Mouse (Mus musculus) heart, embryonic 10.5 days (tissue): ENCODE data around the gene Serpinb9f. TPM values are rescaled to one million over a fixed set of nuclear protein-coding genes. Genes with fewer than 3 reads are reported as not detected.
"Not testable (repeated sequence)": the region's sequence is repeated elsewhere in the genome, so short reads cannot be mapped to it uniquely, and the experiment has no call there.

Experiments used
- DNase-seq: peaks from one replicate; pipeline ENCODE4 v3.0.0-alpha.2; 2017; ENCODE audit warnings: low spot score
- H3K27ac ChIP-seq: fragments of 300-500 bp; sonication (generic); 2 replicates; pipeline ENCODE4 v1.5.1; 2016; ENCODE audit warnings: mild to moderate bottlenecking
- H3K27me3 ChIP-seq: fragments of 300-500 bp; sonication (generic); 2 replicates; pipeline ENCODE4 v1.6.1; 2016; ENCODE audit warnings: mild to moderate bottlenecking; ENCODE audit not compliant: poor library complexity, insufficient read depth, severe bottlenecking
- H3K36me3 ChIP-seq: fragments of 300-500 bp; sonication (generic); 2 replicates; pipeline ENCODE4 v1.6.1; 2016; ENCODE audit warnings: mild to moderate bottlenecking, moderate library complexity
- H3K4me1 ChIP-seq: fragments of 300-500 bp; sonication (generic); 2 replicates; pipeline ENCODE4 v1.6.1; 2016; ENCODE audit warnings: mild to moderate bottlenecking
- H3K4me3 ChIP-seq: fragments of 300-500 bp; sonication (generic); 2 replicates; pipeline ENCODE4 v1.5.1; 2016; ENCODE audit warnings: mild to moderate bottlenecking, moderate library complexity
- H3K9me3 ChIP-seq: fragments of 300-500 bp; sonication (generic); 2 replicates; pipeline ENCODE4 v1.6.1; 2016; ENCODE audit warnings: mild to moderate bottlenecking, moderate library complexity
- WGBS: fragments of 180-500 bp; shearing (Covaris S2); methylation state at CpG from one replicate; pipeline ENCODE4 v1.1.7; 2016; 5-methylcytosine and 5-hydroxymethylcytosine counted together
- polyA plus RNA-seq: library from polyadenylated mRNA; unstranded; fragments of >200 nt; fragmentation: Nextera tagmentation; extraction: Ambion mirVana; gene quantifications from 2 replicates; pipeline ENCODE4 v1.2.1, GENCODE M21; 2016

Gene Serpinb9f
- not detected in 2 replicates for polyA plus RNA-seq

DNA sequence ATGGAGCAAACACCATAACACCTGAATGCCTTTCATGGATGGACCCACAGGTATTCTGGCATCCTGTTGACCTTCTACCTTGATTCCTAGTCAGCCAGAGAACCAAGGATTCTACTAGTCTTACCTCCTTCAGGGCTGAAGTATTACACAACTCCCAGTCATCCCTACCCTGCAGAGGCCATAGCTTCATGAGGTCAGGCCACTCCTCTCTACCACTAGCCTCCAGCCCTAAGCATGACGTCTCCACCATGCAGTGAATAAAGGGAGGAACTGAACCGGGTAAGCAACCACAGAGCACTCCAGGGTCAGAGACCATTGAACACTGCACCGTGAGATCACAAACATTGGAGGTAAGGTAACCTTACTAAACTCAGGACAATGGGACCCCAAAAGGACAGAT is at the start of gene Serpinb9f:
Gene Serpinb9f (plus strand): TSS at position 301 of the 400 bp plus-strand sequence.
- 74% methylated on average over 3 of the region's 3 CpGs for WGBS
- not testable (repeated sequence) for H3K4me3 ChIP-seq, H3K27ac ChIP-seq, H3K36me3 ChIP-seq, H3K27me3 ChIP-seq, H3K9me3 ChIP-seq, H3K4me1 ChIP-seq, DNase-seq

DNA sequence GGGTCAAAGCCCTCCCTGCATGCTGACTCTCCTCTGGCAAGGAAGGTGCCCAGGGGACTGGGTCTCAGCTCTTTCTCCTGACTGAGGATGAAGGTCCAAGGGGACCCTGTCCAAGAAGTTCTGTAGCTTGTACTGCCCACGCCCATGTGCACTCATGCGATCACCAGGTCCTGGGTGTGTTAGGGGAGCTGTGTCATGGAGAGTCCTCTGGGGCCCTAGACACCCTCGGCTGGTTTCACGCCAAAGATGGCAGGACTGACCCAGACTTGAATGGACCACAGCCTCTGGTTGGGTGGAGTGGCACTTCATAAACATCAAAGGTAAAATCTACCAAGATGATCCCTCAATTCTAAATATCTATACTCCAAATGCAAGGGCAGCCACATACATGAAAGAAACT is 15.2 kb upstream of the Serpinb9f start:
- peak; percentile 72 for DNase-seq
- H3K27me3 ChIP-seq, H3K36me3 ChIP-seq, H3K27ac ChIP-seq, H3K4me3 ChIP-seq, H3K9me3 ChIP-seq, H3K4me1 ChIP-seq: not testable (repeated sequence)
- WGBS = 70% methylated on average over 4 of the region's 4 CpGs

DNA sequence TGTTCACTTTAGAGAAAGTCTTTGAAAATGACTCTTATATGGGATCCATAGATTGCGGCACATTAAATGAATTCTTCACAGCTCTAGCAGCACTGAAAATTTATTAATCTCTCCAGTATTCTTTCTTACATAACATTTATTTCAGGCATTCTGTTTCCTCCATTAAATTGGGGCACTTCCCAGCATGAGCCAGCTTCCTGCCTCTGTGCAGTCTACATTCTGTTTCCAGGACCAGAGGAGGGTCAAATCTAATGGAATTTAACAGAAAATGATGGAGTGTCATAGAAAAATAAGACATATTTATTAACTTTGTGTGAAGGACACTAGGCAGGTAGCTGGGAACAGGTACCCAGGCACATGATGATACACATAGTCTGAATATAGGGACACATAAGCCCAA is 32.8 kb downstream of the Serpinb9f start:
- H3K36me3 ChIP-seq, H3K27ac ChIP-seq, H3K4me1 ChIP-seq, H3K27me3 ChIP-seq, H3K4me3 ChIP-seq, DNase-seq, H3K9me3 ChIP-seq: not testable (repeated sequence)
- WGBS = 89% methylated on average over 1 of the region's 1 CpGs

Other genes with a start within 250 kb of the Serpinb9f start
- not detected in 2 replicates for gene Serpinb1b, start 245.5 kb upstream of the Serpinb9f start, polyA plus RNA-seq
- not detected in 2 replicates for gene Serpinb9c, start 164.3 kb upstream of the Serpinb9f start, polyA plus RNA-seq
- not detected in 2 replicates for gene Serpinb9d, start 131.1 kb upstream of the Serpinb9f start, polyA plus RNA-seq
- not detected in 2 replicates for gene Serpinb9e, start 74.5 kb upstream of the Serpinb9f start, polyA plus RNA-seq
- not detected in 2 replicates for gene Gm11397, start 71.7 kb downstream of the Serpinb9f start, polyA plus RNA-seq
- gene Serpinb9g, start 160.7 kb downstream of the Serpinb9f start, polyA plus RNA-seq = not detected in 2 replicates